Mouse (Mus musculus): ENCODE results near the gene Smap1.

Gene Smap1

GRCm38 (mm10) chr1:23834819-23835218 lies 87.3 kb downstream of the Smap1 start:
- DNase-seq (ENCODE audit: low spot score) = no peak

GRCm38 (mm10) chr1:23834246-23834645 lies 87.9 kb downstream of the Smap1 start:
- DNase-seq (ENCODE audit: low spot score) = no peak

GRCm38 (mm10) chr1:23826887-23827758 lies 95.0 kb downstream of the Smap1 start:
- DNase-seq (ENCODE audit: low spot score) = peak; percentile 81

GRCm38 (mm10) chr1:23821615-23822014 lies 100.5 kb downstream of the Smap1 start:
- DNase-seq (ENCODE audit: low spot score) = no peak

GRCm38 (mm10) chr1:23798306-23798705 lies 123.8 kb downstream of the Smap1 start:
- DNase-seq (ENCODE audit: low spot score) = no peak

Data from embryo, embryonic 10.5 days (tissue).